Mouse (Mus musculus) erythroblast, embryonic 14.5 days (primary cell): ENCODE results near the gene Cbx7. TPM values are rescaled to one million over a fixed set of nuclear protein-coding genes. Genes with fewer than 3 reads are reported as not detected.
"Not testable (repeated sequence)": the region's sequence is repeated elsewhere in the genome, so short reads cannot be mapped to it uniquely, and the experiment has no call there.

ENCODE experiments used
- H3K27me3 ChIP-seq: 2 replicates; pipeline ENCODE4 v1.6.1; 2012; ENCODE audit warnings: inconsistent platforms; ENCODE audit not compliant: control insufficient read depth
- H3K36me3 ChIP-seq: 2 replicates; pipeline ENCODE4 v1.6.1; 2012; ENCODE audit warnings: mild to moderate bottlenecking, inconsistent platforms; ENCODE audit not compliant: control insufficient read depth
- H3K4me1 ChIP-seq: 2 replicates; pipeline ENCODE4 v1.6.1; 2012; ENCODE audit warnings: inconsistent platforms; ENCODE audit not compliant: control insufficient read depth
- H3K4me3 ChIP-seq: replicated peaks from 2 replicates; pipeline ENCODE3; 2012; ENCODE audit warnings: moderate library complexity, mild to moderate bottlenecking, inconsistent platforms
- H3K9me3 ChIP-seq: 2 replicates; pipeline ENCODE4 v1.6.1; 2012; ENCODE audit warnings: low read length, inconsistent platforms, mixed read lengths; ENCODE audit not compliant: control insufficient read depth
- GATA1 ChIP-seq: IDR thresholded peaks from 2 replicates; pipeline ENCODE4 v1.6.1; 2012; ENCODE audit warnings: low read length, inconsistent platforms, mixed read lengths
- TAL1 ChIP-seq: IDR thresholded peaks from 3 replicates; pipeline ENCODE4 v1.6.1; 2012; ENCODE audit warnings: low read length, inconsistent platforms, mixed read lengths
- polyA plus RNA-seq: library from polyadenylated mRNA; stranded (reverse); fragments of >175 nt; gene quantifications from 2 replicates; pipeline ENCODE4 v1.2.3, GENCODE M21; 2012

Gene Cbx7
- polyA plus RNA-seq, 1 experiment = 0.50 TPM

DNA sequence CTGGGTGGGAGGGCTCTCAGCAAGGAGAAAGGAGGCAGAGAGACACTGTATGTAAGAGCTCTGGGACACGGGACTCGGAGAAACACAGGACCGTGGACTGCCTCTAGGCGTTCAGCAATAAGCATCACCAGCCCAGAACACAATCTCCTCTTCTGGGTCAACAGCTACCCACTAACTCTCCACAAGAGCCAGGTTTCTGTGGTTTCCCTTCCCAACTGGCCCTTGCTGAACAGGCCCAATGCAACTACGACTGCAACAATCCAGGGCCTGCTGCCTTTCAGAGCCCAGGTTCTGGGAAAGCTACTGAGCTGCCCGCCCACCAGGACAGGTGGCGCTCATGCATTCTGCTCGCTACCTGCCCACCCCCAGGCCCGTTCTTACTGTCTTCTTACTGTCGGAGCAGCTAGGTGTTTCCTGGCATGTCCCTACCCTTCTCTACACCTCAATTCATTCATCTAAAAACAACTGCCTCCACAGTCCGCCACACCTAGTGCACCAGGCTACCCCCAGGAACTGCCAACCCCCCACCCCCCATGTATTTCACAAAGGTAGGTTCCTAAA, 44.0 kb downstream of the Cbx7 start:
- TF ChIP-seq TAL1 (no peak), GATA1 (no peak)
- Histone ChIP-seq H3K4me1 (peaks cover 40% of the 10 kb centered on the region), H3K36me3 (no peaks in the 10 kb centered on the region), H3K9me3 (no peaks in the 10 kb centered on the region), H3K27me3 (peaks cover 18% of the 10 kb centered on the region), H3K4me3 (peak overlapping the region; percentile 82)

DNA sequence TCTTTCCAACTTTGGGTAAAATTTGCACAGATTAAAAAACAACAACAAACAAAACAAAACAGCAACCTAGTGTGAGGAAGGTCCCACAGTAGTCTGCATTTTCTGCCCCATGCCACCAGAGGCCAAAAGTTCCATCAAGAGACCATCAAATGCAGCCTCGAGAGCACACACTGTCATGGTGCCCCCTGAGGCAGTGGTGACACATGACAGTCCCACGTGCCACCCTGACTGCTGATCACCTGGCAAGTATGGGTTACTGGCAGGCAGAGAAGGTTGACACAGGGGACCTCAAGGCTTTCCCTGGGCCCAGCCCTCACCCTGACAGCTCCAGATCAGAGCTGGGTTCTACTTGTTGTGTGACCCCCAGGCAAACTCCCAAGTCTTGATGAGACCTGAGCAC, 51.1 kb downstream of the Cbx7 start:
- no peaks in the 10 kb centered on the region for H3K4me1 ChIP-seq
- H3K27me3 ChIP-seq = no peaks in the 10 kb centered on the region
- H3K36me3 ChIP-seq = no peaks in the 10 kb centered on the region
- TF ChIP-seq TAL1 (no peak), GATA1 (no peak)
- no peak overlapping the region for H3K4me3 ChIP-seq
- H3K9me3 ChIP-seq = no peaks in the 10 kb centered on the region

DNA sequence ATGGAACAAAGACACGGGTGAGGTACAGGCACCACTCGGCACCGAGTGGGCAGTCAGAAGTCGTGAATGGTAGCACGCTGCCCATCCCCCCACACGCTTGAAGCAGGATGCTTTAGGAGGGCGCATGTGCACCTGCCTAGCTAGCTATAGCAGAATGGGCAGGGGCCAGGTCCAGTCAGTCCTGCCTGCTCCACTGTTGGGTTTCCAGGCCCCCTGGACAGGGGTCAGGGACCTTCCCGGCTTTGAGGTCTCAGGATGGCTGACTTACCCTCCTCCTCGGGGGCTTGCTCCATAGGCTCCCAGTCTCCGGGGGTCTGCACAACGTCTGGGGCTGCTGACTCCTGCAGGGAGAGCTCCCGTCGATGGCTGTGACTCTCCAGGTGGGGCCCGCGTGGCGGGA, 52.4 kb downstream of the Cbx7 start:
- TF ChIP-seq GATA1 = no peak
- TF ChIP-seq TAL1 = no peak
- no peaks in the 10 kb centered on the region for H3K27me3 ChIP-seq
- no peaks in the 10 kb centered on the region for H3K36me3 ChIP-seq
- H3K4me1 ChIP-seq = no peaks in the 10 kb centered on the region
- no peak overlapping the region for H3K4me3 ChIP-seq
- H3K9me3 ChIP-seq = no peaks in the 10 kb centered on the region

DNA sequence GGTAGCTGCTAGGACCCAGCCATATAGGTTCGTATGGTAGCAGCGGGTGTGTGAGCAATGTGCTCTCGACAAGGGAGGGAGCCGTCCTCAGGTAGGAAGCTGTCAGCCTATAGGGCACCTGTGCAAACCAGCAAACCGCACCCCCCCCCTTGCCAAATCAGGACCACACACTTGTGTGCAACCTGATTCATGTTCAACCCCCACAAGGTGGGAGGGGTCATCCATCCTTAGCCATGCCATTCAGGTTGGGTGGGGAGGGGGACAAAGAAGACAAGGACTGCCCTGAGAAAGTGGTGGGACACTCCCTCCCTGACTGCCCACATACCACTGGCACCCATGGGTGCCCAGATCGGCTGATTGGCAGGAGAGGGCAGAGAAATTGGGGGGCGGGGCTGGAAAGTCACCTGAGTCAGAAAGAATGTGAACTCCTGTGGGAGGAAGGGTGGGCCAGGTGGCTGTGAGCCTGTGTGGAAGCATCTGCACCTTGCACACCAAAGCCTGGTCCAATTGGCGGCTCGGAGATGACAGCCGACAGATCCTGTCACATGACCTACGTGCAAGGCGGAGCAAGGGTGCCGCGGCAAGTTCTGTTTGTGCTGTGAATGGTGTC, 53.7 kb downstream of the Cbx7 start:
- Histone ChIP-seq H3K4me1 (no peaks in the 10 kb centered on the region; the same call in 1 of the 2 replicates), H3K27me3 (no peaks in the 10 kb centered on the region), H3K4me3 (no peak overlapping the region), H3K9me3 (no peaks in the 10 kb centered on the region), H3K36me3 (no peaks in the 10 kb centered on the region)
- TF ChIP-seq TAL1 = no peak

DNA sequence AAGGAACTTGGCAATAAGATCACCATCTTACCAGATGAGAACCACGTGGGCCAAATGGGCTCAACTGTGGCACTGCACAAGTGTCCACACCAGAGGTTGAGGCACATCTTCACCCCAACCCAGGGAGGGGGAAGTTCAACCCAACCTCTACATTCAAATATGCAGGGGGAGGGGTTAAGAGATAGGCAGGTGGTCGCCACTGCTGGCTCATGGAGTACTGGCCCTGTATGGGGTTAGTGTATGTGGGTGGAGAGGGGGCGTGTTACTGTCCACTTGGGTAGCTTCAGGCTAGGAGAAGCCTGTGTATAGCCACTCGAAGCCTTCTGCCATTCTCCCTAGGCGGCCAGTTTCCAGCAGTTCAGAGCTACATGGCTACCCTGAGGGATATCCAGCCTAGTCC, 54.8 kb downstream of the Cbx7 start:
- TF ChIP-seq GATA1 (no peak), TAL1 (no peak)
- no peaks in the 10 kb centered on the region for H3K36me3 ChIP-seq

DNA sequence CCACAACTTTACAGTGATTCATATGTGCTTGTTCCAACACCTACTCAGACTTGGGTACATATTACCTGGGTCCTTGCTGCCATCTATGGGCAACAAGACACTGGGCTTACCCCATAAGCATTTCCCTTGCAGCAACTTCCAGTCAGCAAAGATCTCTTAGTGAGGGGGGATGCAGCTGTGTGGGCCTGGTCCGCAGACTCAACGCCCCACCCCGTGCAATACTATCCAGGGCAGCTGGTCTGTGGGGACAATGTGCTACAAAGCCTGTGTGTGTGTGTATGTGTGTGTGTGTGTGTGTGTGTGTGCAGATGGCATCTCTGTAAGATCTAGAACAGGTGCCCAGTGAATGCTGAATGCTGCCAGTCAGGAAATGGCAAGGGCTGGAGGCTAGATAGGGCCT, 56.6 kb downstream of the Cbx7 start:
- TF ChIP-seq GATA1 (no peak), TAL1 (no peak)
- no peaks in the 10 kb centered on the region; the same call in 1 of the 2 replicates for H3K4me1 ChIP-seq
- no peak overlapping the region for H3K4me3 ChIP-seq
- no peaks in the 10 kb centered on the region for H3K9me3 ChIP-seq
- no peaks in the 10 kb centered on the region for H3K36me3 ChIP-seq
- H3K27me3 ChIP-seq = no peaks in the 10 kb centered on the region

More for the DNA sequence above, 54.8 kb downstream of the Cbx7 start:
- H3K27me3 ChIP-seq = no peaks in the 10 kb centered on the region
- H3K9me3 ChIP-seq = no peaks in the 10 kb centered on the region
- no peak overlapping the region for H3K4me3 ChIP-seq
- H3K4me1 ChIP-seq = no peaks in the 10 kb centered on the region; the same call in 1 of the 2 replicates

DNA sequence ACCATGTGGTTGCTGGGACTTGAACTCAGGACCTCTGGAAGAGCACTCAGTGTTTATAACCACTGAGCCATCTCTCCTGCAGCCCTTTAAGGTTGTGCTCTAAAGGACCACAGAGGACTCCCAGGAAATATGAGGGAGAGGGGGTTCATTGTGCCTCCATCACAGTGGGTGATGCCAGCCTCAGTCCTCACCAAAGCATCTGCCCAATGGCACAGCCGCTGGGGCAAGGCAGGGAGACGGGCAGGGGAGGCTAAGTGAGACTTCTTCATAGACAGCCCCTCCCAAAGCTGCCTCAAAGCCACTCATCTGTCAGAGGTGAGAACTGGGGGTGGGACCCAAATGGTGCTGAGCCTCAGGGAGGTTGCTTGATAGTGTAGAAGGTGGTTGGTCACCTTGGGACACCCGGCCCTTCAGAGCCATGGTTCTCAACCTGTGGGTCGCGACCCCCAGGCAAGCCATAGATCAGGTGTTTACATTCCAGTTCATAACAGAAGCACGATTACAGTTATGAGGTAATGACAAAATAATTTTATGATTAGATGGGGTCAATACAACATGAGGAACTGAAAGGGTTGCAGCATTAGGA, 57.1 kb downstream of the Cbx7 start:
- H3K4me1 ChIP-seq = no peaks in the 10 kb centered on the region; the same call in 1 of the 2 replicates
- no peaks in the 10 kb centered on the region for H3K9me3 ChIP-seq
- H3K27me3 ChIP-seq = no peaks in the 10 kb centered on the region
- H3K36me3 ChIP-seq = no peaks in the 10 kb centered on the region
- no peak overlapping the region for H3K4me3 ChIP-seq
- TF ChIP-seq GATA1 (no peak), TAL1 (no peak)

DNA sequence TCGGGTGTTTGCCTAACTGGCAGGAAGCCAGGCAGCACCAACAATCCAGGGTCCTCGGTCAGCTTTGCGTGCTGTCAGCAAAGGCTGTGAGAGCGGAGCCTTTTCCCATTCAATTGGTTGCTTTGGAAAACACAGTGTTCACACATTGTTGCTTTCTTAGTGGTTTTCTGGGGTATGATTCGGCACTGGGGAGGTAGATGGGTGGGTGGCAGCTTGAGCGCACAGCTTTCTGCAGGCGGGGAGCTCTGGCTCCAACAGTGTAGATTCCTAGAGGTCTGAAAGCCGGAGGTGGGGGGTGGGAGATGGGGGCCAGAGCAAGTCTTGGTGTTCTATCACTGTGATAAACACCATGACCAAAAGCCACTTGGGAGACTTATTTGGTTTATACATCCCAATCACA, 59.6 kb downstream of the Cbx7 start:
- Histone ChIP-seq H3K36me3 (peaks cover 5% of the 10 kb centered on the region), H3K4me3 (no peak overlapping the region), H3K9me3 (no peaks in the 10 kb centered on the region), H3K4me1 (no peaks in the 10 kb centered on the region; the same call in 1 of the 2 replicates), H3K27me3 (no peaks in the 10 kb centered on the region)
- TF ChIP-seq GATA1 (no peak), TAL1 (no peak)

DNA sequence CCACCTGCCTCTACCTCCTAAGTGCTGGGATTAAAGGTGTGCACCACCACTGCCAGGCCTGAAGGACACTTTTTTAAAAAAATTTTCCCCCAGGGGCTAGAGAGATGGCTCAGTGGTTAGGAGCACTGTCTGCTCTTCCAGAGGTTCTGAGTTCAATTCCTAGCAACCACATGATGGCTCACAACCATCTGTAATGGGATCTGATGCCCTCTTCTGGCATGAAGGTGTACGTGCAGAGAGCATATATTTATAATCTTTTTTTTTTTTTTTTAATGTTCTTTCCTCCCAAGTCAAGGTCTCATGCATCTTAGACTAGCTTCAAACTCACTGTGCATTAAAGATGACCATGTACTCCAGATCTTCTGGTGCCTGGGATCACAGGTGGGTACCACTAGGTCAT, 60.1 kb downstream of the Cbx7 start:
- not testable (repeated sequence) for H3K36me3 ChIP-seq, H3K27me3 ChIP-seq, H3K9me3 ChIP-seq, H3K4me3 ChIP-seq, H3K4me1 ChIP-seq

DNA sequence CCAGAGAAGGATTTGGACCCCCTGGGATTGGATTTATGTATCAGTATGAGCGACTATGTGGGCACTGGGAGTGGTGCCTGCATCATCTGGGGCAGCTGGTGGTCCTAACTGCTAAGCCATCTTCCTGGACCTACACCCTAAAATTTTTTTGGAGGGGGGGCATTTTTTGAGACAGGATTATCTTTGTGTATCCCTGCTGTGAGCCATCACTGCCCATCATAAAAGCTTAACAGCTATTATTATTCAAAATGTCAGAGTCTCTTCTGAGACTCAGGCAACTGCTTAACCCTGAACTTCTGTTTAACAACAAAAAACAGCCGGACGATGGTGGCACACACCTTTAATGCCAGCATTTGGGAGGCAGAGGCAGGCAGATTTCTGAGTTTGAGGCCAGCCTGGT, 61.9 kb downstream of the Cbx7 start:
- H3K4me3 ChIP-seq, H3K27me3 ChIP-seq, H3K4me1 ChIP-seq, H3K9me3 ChIP-seq: not testable (repeated sequence)
- peaks cover 12% of the 10 kb centered on the region for H3K36me3 ChIP-seq
